Mouse (Mus musculus) heart, postnatal 0 days (tissue): ENCODE results near the gene A730061H03Rik. TPM values are rescaled to one million over a fixed set of nuclear protein-coding genes. Genes with fewer than 3 reads are reported as not detected.

Experiments
- ATAC-seq: fragments of 200-750 bp; cut with Nextera tagmentation; 2 replicates; pipeline ENCODE4 v1.8.0; 2017; ENCODE audit warnings: low read depth, moderate number of reproducible peaks, moderate library complexity; ENCODE audit not compliant: insufficient read depth
- DNase-seq: peaks from one replicate; pipeline ENCODE4 v3.0.0-alpha.2; 2016; ENCODE audit warnings: low spot score
- H3K27ac ChIP-seq: fragments of 300-500 bp; sonication (generic); 2 replicates; pipeline ENCODE4 v1.5.1; 2014; ENCODE audit warnings: low read depth, mild to moderate bottlenecking
- H3K27me3 ChIP-seq: fragments of 300-500 bp; sonication (generic); 2 replicates; pipeline ENCODE4 v1.6.1; 2014; ENCODE audit warnings: low read length, mixed read lengths; ENCODE audit not compliant: control insufficient read depth, insufficient read depth
- H3K36me3 ChIP-seq: fragments of 300-500 bp; sonication (generic); replicated peaks from 2 replicates; pipeline ENCODE4 v1.6.1; 2014; ENCODE audit warnings: low read length, mixed read lengths; ENCODE audit not compliant: control insufficient read depth, insufficient read depth
- H3K4me1 ChIP-seq: fragments of 300-500 bp; sonication (generic); 2 replicates; pipeline ENCODE4 v1.6.1; 2014; ENCODE audit warnings: antibody characterized with exemption; ENCODE audit not compliant: control insufficient read depth, insufficient read depth
- H3K4me2 ChIP-seq: fragments of 300-500 bp; sonication (generic); 2 replicates; pipeline ENCODE4 v1.6.1; 2014; ENCODE audit warnings: low read depth, mild to moderate bottlenecking, low read length, moderate library complexity
- H3K4me3 ChIP-seq: fragments of 300-500 bp; sonication (generic); 2 replicates; pipeline ENCODE4 v1.5.1; 2014; ENCODE audit warnings: low read depth, low read length
- H3K9ac ChIP-seq: fragments of 300-500 bp; sonication (generic); replicated peaks from 2 replicates; pipeline ENCODE4 v1.6.1; 2014; ENCODE audit warnings: low read depth, low read length, mixed read lengths
- H3K9me3 ChIP-seq: fragments of 300-500 bp; sonication (generic); replicated peaks from 2 replicates; pipeline ENCODE4 v1.6.1; 2016; ENCODE audit warnings: low read length; ENCODE audit not compliant: control insufficient read depth
- CTCF ChIP-seq: IDR thresholded peaks from 2 replicates; pipeline ENCODE4 v1.5.1; 2016; ENCODE audit warnings: antibody characterized with exemption, control low read depth, low read depth
- EP300 ChIP-seq: IDR thresholded peaks from 2 replicates; pipeline ENCODE4 v1.6.1; 2016; ENCODE audit warnings: antibody characterized with exemption, low read depth
- WGBS: fragments of 180-500 bp; shearing (Covaris S2); extraction: QIAGEN DNeasy Blood & Tissue Kit; methylation state at CpG from one replicate; pipeline ENCODE4 v1.1.7; 2014; 5-methylcytosine and 5-hydroxymethylcytosine counted together
- polyA plus RNA-seq: library from polyadenylated mRNA; unstranded; fragments of >200 nt; fragmentation: Nextera tagmentation; extraction: Ambion mirVana; gene quantifications from 2 replicates; pipeline ENCODE4 v1.2.1, GENCODE M21; 2015
- total RNA-seq: library from RNA; depleted of rRNA; stranded (reverse); fragments of >200 nt; gene quantifications from 2 replicates; pipeline ENCODE4 v1.2.3, GENCODE M21; 2014; ENCODE audit warnings: low replicate concordance

The A730061H03Rik gene
- total and polyA plus RNA-seq, 2 experiments from 2014 or later: 1.4 to 15.5 TPM

DNA sequence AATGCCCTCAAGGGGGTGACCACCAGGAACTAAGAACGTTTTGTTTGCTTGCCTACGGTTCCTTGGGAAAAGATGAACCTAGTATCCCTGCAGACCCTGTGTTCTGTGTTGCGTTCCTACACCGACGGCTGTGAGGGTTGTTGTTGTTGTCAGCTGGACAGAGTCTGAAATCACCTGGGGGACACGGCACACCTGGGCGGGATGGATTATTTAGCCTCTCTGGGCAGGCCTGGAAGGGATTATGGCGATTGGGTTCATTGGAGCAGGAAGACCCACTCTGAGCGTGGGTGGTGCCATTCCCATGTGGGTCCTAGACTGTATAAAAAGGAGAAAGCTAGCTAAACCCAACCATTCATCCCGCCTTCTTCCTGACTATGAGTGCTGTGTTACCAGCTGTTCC, 1.7 kb upstream of the A730061H03Rik start:
- peaks cover 6% of the 10 kb centered on the region for H3K4me1 ChIP-seq
- H3K27ac ChIP-seq: no peak overlapping the region
- DNase-seq (no peak), ATAC-seq (no peak)
- H3K4me2 ChIP-seq: 0 out of 2 replicates have a peak overlapping the region, but pooled peaks have one; percentile 77
- no peak overlapping the region for H3K9ac ChIP-seq
- H3K27me3 ChIP-seq: no peaks in the 10 kb centered on the region
- peaks cover 45% of the 10 kb centered on the region for H3K36me3 ChIP-seq
- H3K4me3 ChIP-seq: no peak overlapping the region
- WGBS: 86% methylated on average over 10 of the region's 10 CpGs
- no peaks in the 10 kb centered on the region for H3K9me3 ChIP-seq
- TF ChIP-seq EP300: no peak
- TF ChIP-seq CTCF: no peak

DNA sequence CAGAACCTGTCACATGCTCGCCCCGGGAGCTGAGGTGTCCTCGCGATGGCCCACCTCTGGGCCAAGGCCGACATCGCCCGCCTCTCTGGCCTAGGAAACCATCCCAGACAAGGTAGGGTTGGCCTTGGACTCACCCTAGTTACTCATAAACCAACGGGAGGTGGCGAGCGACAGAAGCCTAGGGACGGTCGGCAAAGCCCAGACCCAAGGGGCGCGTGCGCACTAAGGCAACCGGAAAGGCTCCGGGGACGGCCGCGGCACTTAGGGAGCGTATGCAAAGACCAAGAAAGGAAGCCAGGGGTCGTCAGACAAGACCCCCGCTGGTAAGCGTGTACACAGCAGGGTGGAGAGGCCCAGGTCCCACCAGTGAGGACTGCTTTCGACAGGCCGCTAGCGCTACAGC, 406 bp downstream of the A730061H03Rik start, which contains the start of gene Dcaf11:
TSS of gene Dcaf11 (plus strand) at position 208 of the 403 bp plus-strand sequence.
- Histone ChIP-seq H3K4me1 (peaks cover 6% of the 10 kb centered on the region), H3K9ac (peak within 1 kb of the TSS; percentile 82), H3K27ac (peak within 1 kb of the TSS; percentile 99), H3K4me2 (peak within 1 kb of the TSS; percentile 77), H3K36me3 (peaks cover 25% of the 10 kb centered on the region), H3K4me3 (peak within 1 kb of the TSS; percentile 77), H3K9me3 (no peaks in the 10 kb centered on the region), H3K27me3 (no peaks in the 10 kb centered on the region)
- DNase-seq: peak; percentile 96
- TF ChIP-seq EP300 (peak; percentile 57), CTCF (peak; percentile 38)
- WGBS: 0% methylated on average over 27 of the region's 27 CpGs
- peak; percentile 84 for ATAC-seq

DNA sequence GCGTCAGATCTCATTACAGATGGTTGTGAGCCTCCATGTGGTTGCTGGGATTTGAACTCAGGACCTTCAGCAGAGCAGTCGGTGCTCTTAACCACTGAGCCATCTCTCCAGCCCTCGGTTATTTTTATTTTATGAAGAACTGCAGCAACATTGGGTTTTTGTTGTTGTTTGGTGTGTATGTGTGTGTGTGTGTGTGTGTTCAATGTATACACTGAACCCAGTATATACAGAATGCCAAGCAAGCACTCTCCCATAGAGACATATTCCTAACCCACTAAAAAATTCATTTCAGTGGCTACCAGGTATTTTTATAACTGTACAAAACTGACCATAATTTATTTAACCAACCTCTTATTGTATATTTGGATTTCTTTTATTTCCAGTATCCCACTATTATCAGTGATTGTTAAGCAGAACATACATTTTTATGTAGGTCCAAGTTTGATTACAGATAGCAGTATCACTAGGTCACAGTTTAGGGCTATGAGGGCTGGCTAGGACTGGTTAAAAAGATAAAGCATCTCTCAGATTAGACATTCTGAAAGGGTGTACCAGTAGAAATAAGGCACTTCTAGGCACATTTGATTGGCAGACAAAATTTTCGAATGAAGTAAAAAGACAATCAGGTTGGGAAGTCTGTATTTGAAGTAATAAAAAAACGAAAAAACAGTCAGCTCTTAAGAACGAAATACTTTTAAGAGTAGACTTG, 1.3 kb downstream of the A730061H03Rik start:
- Histone ChIP-seq H3K9ac (no peak overlapping the region), H3K36me3 (peaks cover 17% of the 10 kb centered on the region), H3K9me3 (no peaks in the 10 kb centered on the region), H3K27ac (peak overlapping the region; percentile 99), H3K4me3 (peak overlapping the region; percentile 77), H3K4me2 (peak overlapping the region; percentile 77; the same call in 1 of the 2 replicates), H3K27me3 (no peaks in the 10 kb centered on the region), H3K4me1 (peaks cover 6% of the 10 kb centered on the region)
- ATAC-seq: no peak
- DNase-seq: no peak
- WGBS: 54% methylated on average over 6 of the region's 6 CpGs
- TF ChIP-seq CTCF (no peak), EP300 (no peak)

DNA sequence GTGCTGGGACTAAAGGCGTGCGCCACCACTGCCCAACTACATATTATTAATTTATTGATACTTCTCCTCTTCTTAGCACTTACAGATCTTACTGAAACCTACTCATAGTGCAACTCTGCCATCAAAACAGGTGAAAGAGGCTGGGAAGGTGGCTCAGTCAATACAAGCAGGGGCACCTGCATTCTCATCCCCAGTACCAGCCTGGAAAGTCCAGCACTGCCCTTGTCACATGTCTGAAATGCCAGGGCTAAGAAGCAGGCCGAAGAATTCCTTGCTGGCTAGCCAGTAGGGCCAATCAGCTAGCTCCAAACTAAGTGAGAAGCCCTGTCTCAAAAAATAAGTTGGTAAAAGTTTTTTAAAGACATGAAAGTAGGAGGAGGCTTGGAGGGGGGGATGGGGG, 2.6 kb downstream of the A730061H03Rik start:
- TF ChIP-seq EP300: no peak
- no peak for TF ChIP-seq CTCF
- ATAC-seq: no peak
- H3K9me3 ChIP-seq: no peaks in the 10 kb centered on the region
- no peak overlapping the region for H3K4me3 ChIP-seq
- H3K9ac ChIP-seq: no peak overlapping the region
- H3K27me3 ChIP-seq: no peaks in the 10 kb centered on the region
- 0 out of 2 replicates have a peak overlapping the region, but pooled peaks have one; percentile 17 for H3K27ac ChIP-seq
- no peak overlapping the region for H3K4me2 ChIP-seq
- H3K4me1 ChIP-seq: peaks cover 6% of the 10 kb centered on the region
- DNase-seq: no peak
- H3K36me3 ChIP-seq: peaks cover 4% of the 10 kb centered on the region; the same call in 1 of the 2 replicates
- WGBS: 83% methylated on average over 3 of the region's 3 CpGs

DNA sequence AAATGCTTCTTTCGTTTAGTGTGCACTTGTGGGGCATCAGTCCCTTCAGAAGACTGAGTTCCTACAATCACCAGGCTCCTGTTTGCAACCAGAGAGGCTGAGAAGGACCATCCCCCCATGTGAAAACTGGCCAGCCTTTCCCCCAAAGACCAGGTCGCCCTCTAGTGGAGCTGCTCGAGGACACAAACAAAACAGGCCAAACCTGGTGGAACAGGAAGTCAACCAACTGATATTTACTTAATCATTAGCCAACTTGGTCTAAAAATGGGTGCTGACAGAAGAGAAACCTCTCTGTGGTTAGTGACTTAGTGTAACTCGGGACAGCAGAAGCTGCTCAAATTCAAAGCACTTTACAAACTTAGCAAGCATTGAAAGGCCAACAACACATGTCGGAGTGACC, 3.2 kb downstream of the A730061H03Rik start:
- Histone ChIP-seq H3K27me3 (no peaks in the 10 kb centered on the region), H3K9me3 (no peaks in the 10 kb centered on the region), H3K36me3 (no peaks in the 10 kb centered on the region), H3K4me2 (no peak overlapping the region), H3K4me3 (no peak overlapping the region), H3K27ac (0 out of 2 replicates have a peak overlapping the region, but pooled peaks have one; percentile 17), H3K4me1 (peaks cover 6% of the 10 kb centered on the region), H3K9ac (no peak overlapping the region)
- peak; percentile 90 for TF ChIP-seq CTCF
- TF ChIP-seq EP300: peak; percentile 33; the same call in 1 of the 2 replicates
- no peak for ATAC-seq
- peak; percentile 80 for DNase-seq
- WGBS: 22% methylated on average over 5 of the region's 5 CpGs

DNA sequence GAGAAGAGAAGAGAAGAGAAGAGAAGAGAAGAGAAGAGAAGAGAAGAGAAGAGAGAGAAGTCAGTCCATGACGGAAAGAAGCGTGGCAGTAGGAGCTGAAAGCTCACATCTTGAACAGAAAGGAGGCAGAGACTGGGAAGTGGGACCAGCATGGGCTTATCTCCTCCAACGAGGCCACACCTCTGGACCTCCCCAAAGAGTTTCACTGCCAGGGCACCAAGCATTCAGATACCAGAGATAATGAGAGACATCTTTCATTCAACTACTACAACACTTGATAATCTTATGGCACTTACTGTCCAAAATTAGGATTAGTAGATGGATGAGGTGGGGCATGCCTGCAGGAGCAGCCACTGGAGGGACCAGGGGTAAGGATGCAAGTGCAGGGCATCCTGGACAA, 4.4 kb downstream of the A730061H03Rik start:
- Histone ChIP-seq H3K27ac (no peak overlapping the region), H3K9me3 (no peaks in the 10 kb centered on the region), H3K4me1 (no peaks in the 10 kb centered on the region), H3K9ac (no peak overlapping the region), H3K36me3 (no peaks in the 10 kb centered on the region), H3K4me3 (no peak overlapping the region), H3K4me2 (no peak overlapping the region), H3K27me3 (no peaks in the 10 kb centered on the region)
- WGBS: 61% methylated on average over 3 of the region's 3 CpGs
- ATAC-seq: no peak
- DNase-seq: no peak
- no peak for TF ChIP-seq CTCF
- TF ChIP-seq EP300: no peak
